Mouse (Mus musculus): ENCODE results near the gene Nemp1. TPM values are rescaled to one million over a fixed set of nuclear protein-coding genes. Genes with fewer than 3 reads are reported as not detected.

The Nemp1 gene
- polyA plus RNA-seq, 1 experiment: 5.6 TPM

DNA sequence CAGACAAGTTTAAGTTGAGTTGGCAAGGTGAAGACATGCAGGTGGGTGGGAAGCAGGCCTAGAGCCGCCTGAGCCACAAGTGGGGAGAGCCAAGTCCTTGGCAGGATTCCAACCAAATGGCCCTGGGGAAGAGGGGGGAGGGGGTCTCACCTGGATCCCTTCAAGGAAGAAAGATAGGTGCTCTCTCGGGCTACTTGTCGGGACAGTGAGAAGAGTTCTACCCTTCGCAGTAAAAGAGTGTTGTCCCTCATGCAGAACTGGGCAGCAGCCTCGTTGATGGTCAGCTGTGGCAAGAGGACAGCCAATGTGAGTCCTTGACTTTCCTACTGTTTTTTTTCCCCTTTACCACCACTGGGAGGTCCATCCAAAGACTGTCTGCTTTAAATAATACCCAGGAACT, 3.1 kb upstream of the Nemp1 start:
- no peak for TF ChIP-seq USF1 (IDR thresholded peaks at IDR 0.05; ENCODE audit: low read depth)
- no peak for TF ChIP-seq POLR2AphosphoS2 (IDR thresholded peaks at IDR 0.05; ENCODE audit: insufficient read length, low read depth)
- TF ChIP-seq TCF3 (IDR thresholded peaks at IDR 0.05; ENCODE audit: insufficient read length, low read depth): no peak
- TF ChIP-seq MYOD1 (IDR thresholded peaks at IDR 0.05; ENCODE audit: control insufficient read depth in 1 of 3, insufficient read length in 2 of 3, low read depth in 2 of 3): no peak
- TF ChIP-seq REST (IDR thresholded peaks at IDR 0.05; ENCODE audit: insufficient read depth, insufficient read length): no peak
- TF ChIP-seq POLR2A (IDR thresholded peaks at IDR 0.05; ENCODE audit: insufficient read length, low read depth): no peak
- TF ChIP-seq MYOG (IDR thresholded peaks at IDR 0.05; ENCODE audit: control insufficient read depth in 1 of 3, insufficient read depth in 1 of 3, insufficient read length in 2 of 3, low read depth in 2 of 3): no peak
- TF ChIP-seq TCF12 (IDR thresholded peaks at IDR 0.05; ENCODE audit: insufficient read depth, poor library complexity, severe bottlenecking): no peak
- TF ChIP-seq E2F4 (IDR thresholded peaks at IDR 0.05; ENCODE audit: insufficient read depth): no peak
- Histone ChIP-seq H3K4me2 (ENCODE audit: low read depth) (peak overlapping the region; percentile 97), H3K27me3 (ENCODE audit: control insufficient read depth, insufficient read depth, insufficient read length) (no peaks in the 10 kb centered on the region), H3K36me3 (ENCODE audit: control insufficient read depth, insufficient read depth) (peaks cover 20% of the 10 kb centered on the region), H3K4me3 (peak overlapping the region; percentile 98), H3K79me2 (ENCODE audit: control insufficient read depth, insufficient read depth) (peaks cover 33% of the 10 kb centered on the region), H3ac (ENCODE audit: control insufficient read depth, insufficient read length) (no peak overlapping the region)

- peak overlapping the region; percentile 98 for H3K4me3 ChIP-seq
- H3ac ChIP-seq (ENCODE audit: control insufficient read depth, insufficient read length): peak overlapping the region; percentile 72
- peaks cover 20% of the 10 kb centered on the region for H3K36me3 ChIP-seq (ENCODE audit: control insufficient read depth, insufficient read depth)
- TF ChIP-seq REST (IDR thresholded peaks at IDR 0.05; ENCODE audit: insufficient read depth, insufficient read length): no peak
- H3K27me3 ChIP-seq (ENCODE audit: control insufficient read depth, insufficient read depth, insufficient read length): no peaks in the 10 kb centered on the region
- peak overlapping the region; percentile 97 for H3K4me2 ChIP-seq (ENCODE audit: low read depth)
- peaks cover 33% of the 10 kb centered on the region for H3K79me2 ChIP-seq (ENCODE audit: control insufficient read depth, insufficient read depth)
These were observed 2.5 kb upstream of the Nemp1 start for GRCm38 (mm10) chr10:127664166-127664565.

DNA sequence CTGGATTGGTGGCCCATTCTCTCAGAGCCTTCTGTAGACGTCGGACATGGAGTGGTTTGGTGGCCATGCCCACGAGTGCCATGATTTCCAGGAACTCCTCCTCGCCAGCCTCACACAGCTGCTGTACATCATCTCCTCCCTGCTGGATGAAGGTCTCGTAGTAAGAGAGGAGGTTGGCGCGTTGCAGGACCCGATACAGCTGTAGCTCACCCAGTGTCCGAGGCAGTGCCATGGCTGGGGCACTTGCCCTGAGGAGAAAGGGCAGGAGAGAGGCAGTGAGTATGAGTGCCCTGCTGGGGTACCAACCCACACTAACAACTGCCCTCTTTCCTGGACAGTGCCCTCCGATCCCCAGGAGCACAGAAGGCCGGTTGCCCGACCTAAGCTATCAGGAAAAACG, 1.8 kb upstream of the Nemp1 start:
- Histone ChIP-seq H3ac (ENCODE audit: control insufficient read depth, insufficient read length) (peak overlapping the region; percentile 72), H3K4me3 (peak overlapping the region; percentile 98), H3K27me3 (ENCODE audit: control insufficient read depth, insufficient read depth, insufficient read length) (no peaks in the 10 kb centered on the region), H3K79me2 (ENCODE audit: control insufficient read depth, insufficient read depth) (peaks cover 33% of the 10 kb centered on the region), H3K4me2 (ENCODE audit: low read depth) (peak overlapping the region; percentile 97), H3K36me3 (ENCODE audit: control insufficient read depth, insufficient read depth) (peaks cover 20% of the 10 kb centered on the region)
- TF ChIP-seq POLR2AphosphoS2 (IDR thresholded peaks at IDR 0.05; ENCODE audit: insufficient read length, low read depth) (peak; percentile 45), TCF12 (IDR thresholded peaks at IDR 0.05; ENCODE audit: insufficient read depth, poor library complexity, severe bottlenecking) (no peak), SRF (IDR thresholded peaks at IDR 0.05; ENCODE audit: control insufficient read depth, insufficient read length, low read depth) (no peak), POLR2A (IDR thresholded peaks at IDR 0.05; ENCODE audit: insufficient read length, low read depth) (peak; percentile 23), CEBPB (IDR thresholded peaks at IDR 0.05; ENCODE audit: insufficient read depth, poor library complexity, severe bottlenecking) (no peak), TCF3 (IDR thresholded peaks at IDR 0.05; ENCODE audit: insufficient read length, low read depth) (no peak), MYOD1 (IDR thresholded peaks at IDR 0.05; ENCODE audit: control insufficient read depth in 1 of 3, insufficient read length in 2 of 3, low read depth in 2 of 3) (peak in 2 of 3 experiments; percentile 30 to 63)

- peaks cover 33% of the 10 kb centered on the region for H3K79me2 ChIP-seq (ENCODE audit: control insufficient read depth, insufficient read depth)
- peak overlapping the region; percentile 97 for H3K4me2 ChIP-seq (ENCODE audit: low read depth)
- peak overlapping the region; percentile 98 for H3K4me3 ChIP-seq
- H3K27me3 ChIP-seq (ENCODE audit: control insufficient read depth, insufficient read depth, insufficient read length): no peaks in the 10 kb centered on the region
- peak overlapping the region; percentile 72 for H3ac ChIP-seq (ENCODE audit: control insufficient read depth, insufficient read length)
- TF ChIP-seq MYOD1 (IDR thresholded peaks at IDR 0.05; ENCODE audit: control insufficient read depth in 1 of 3, insufficient read length in 2 of 3, low read depth in 2 of 3) (no peak), CEBPB (IDR thresholded peaks at IDR 0.05; ENCODE audit: insufficient read depth, poor library complexity, severe bottlenecking) (no peak), MYOG (IDR thresholded peaks at IDR 0.05; ENCODE audit: control insufficient read depth in 1 of 3, insufficient read depth in 1 of 3, insufficient read length in 2 of 3, low read depth in 2 of 3) (no peak), E2F4 (IDR thresholded peaks at IDR 0.05; ENCODE audit: insufficient read depth) (no peak), TCF3 (IDR thresholded peaks at IDR 0.05; ENCODE audit: insufficient read length, low read depth) (no peak), TCF12 (IDR thresholded peaks at IDR 0.05; ENCODE audit: insufficient read depth, poor library complexity, severe bottlenecking) (no peak), REST (IDR thresholded peaks at IDR 0.05; ENCODE audit: insufficient read depth, insufficient read length) (no peak), POLR2AphosphoS2 (IDR thresholded peaks at IDR 0.05; ENCODE audit: insufficient read length, low read depth) (no peak), SRF (IDR thresholded peaks at IDR 0.05; ENCODE audit: control insufficient read depth, insufficient read length, low read depth) (no peak), USF1 (IDR thresholded peaks at IDR 0.05; ENCODE audit: low read depth) (no peak)
- peaks cover 13% of the 10 kb centered on the region for H3K36me3 ChIP-seq (ENCODE audit: control insufficient read depth, insufficient read depth)
These were observed 1.1 kb upstream of the Nemp1 start for GRCm38 (mm10) chr10:127665366-127666181.

- TF ChIP-seq CEBPB (IDR thresholded peaks at IDR 0.05; ENCODE audit: insufficient read depth, poor library complexity, severe bottlenecking) (no peak), REST (IDR thresholded peaks at IDR 0.05; ENCODE audit: insufficient read depth, insufficient read length) (no peak), E2F4 (IDR thresholded peaks at IDR 0.05; ENCODE audit: insufficient read depth) (no peak), USF1 (IDR thresholded peaks at IDR 0.05; ENCODE audit: low read depth) (no peak), MAX (IDR thresholded peaks at IDR 0.05; ENCODE audit: low read depth) (no peak), TCF3 (IDR thresholded peaks at IDR 0.05; ENCODE audit: insufficient read length, low read depth) (peak; percentile 27), POLR2AphosphoS2 (IDR thresholded peaks at IDR 0.05; ENCODE audit: insufficient read length, low read depth) (peak; percentile 62), MYOD1 (IDR thresholded peaks at IDR 0.05; ENCODE audit: control insufficient read depth in 1 of 3, insufficient read length in 2 of 3, low read depth in 2 of 3) (peak in 1 of 3 experiments; percentile 1), SRF (IDR thresholded peaks at IDR 0.05; ENCODE audit: control insufficient read depth, insufficient read length, low read depth) (no peak), POLR2A (IDR thresholded peaks at IDR 0.05; ENCODE audit: insufficient read length, low read depth) (peak; percentile 69), TCF12 (IDR thresholded peaks at IDR 0.05; ENCODE audit: insufficient read depth, poor library complexity, severe bottlenecking) (peak; percentile 49), MYOG (IDR thresholded peaks at IDR 0.05; ENCODE audit: control insufficient read depth in 1 of 3, insufficient read depth in 1 of 3, insufficient read length in 2 of 3, low read depth in 2 of 3) (peak in 1 of 3 experiments; percentile 51)
- Histone ChIP-seq H3K4me3 (peak overlapping the region; percentile 98), H3K27me3 (ENCODE audit: control insufficient read depth, insufficient read depth, insufficient read length) (no peaks in the 10 kb centered on the region), H3K4me2 (ENCODE audit: low read depth) (peak overlapping the region; percentile 90), H3K79me2 (ENCODE audit: control insufficient read depth, insufficient read depth) (peaks cover 33% of the 10 kb centered on the region), H3ac (ENCODE audit: control insufficient read depth, insufficient read length) (peak overlapping the region; percentile 72), H3K36me3 (ENCODE audit: control insufficient read depth, insufficient read depth) (peaks cover 5% of the 10 kb centered on the region)
These were observed 780 bp downstream of the Nemp1 start for GRCm38 (mm10) chr10:127667269-127668092.
